Mouse (Mus musculus): ENCODE measurements at regions not wholly inside any gene's neighbourhood (a gene's known extent, or its start where the extent isn't known, plus 50 kb on each side); places are given as distances from the start of the nearest gene placed in this dataset.

DNA sequence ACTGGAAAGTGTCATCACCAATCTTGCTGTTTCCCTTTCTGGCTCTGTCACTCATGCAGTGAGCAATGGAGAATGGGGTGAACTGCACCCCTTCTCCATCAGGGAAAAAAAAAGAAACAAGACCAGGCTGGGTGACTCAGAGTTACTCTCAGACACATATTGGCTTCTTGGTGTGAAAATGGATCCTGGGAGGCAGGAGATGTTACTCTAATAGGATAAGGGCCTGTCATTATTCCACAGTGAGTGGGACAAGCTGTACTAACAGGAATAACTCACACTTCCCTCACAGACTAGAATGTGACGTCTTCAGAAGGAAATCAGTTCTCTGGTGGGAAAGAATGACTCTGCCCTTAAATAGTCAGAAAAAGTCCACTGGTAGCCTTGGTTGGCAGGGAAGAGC is 181.4 kb upstream of the Nlrp1b start:
- DNase-seq, result no peak

DNA sequence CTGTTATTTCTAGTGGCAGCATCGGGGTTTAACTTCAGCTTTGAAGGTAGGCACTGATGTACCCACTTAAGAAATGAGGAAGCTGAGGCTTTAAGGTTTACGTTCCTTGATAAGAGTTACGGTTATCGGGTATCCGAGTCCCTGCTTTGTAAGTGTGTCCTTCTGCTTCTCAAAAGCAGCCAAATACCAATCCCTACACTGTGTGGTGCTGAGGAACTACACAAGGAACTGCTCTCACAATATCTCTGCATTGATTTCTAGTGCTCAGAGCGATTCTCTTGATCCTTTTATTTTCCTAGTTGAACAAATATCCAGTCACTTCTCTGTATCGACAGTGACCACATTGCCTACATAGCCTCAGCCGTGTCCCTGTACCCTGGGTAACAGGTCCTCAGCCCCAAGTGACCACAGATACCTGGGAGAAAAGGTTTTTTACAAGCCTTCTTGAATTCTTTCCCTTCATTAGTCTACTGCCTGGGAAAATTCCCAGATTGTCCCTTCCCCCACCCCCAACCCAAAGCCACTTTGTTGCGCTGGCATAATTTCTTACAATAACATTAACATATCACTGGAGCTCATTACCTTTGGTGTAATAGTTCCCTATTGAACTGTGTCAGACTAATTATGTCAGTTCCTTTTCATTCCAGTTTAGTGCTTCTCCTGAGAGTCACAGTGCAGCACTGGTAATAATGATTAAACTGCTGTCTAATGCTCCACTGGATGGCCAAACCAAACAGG is 184.0 kb upstream of the Nlrp1b start:
- DNase-seq, result no peak

DNA sequence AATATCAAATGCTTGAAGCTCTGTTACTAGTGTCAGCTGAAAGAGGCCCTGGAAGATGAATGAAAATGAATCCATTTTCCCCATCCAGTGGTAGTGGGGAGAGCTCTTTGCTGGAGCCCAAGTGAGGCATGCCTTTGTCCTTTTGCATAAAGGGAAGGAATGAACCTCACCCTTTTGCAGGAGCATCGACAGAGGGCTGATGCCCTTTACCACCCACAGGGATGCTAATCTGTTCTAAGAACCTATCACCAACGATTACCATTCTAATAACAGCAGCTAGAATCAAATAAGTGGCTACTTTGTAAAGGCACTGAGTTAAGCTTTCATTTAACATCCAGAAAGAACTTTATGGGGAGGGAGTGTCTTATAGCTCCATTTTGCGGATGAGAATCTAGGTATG is 184.9 kb upstream of the Nlrp1b start:
- DNase-seq, result no peak

DNA sequence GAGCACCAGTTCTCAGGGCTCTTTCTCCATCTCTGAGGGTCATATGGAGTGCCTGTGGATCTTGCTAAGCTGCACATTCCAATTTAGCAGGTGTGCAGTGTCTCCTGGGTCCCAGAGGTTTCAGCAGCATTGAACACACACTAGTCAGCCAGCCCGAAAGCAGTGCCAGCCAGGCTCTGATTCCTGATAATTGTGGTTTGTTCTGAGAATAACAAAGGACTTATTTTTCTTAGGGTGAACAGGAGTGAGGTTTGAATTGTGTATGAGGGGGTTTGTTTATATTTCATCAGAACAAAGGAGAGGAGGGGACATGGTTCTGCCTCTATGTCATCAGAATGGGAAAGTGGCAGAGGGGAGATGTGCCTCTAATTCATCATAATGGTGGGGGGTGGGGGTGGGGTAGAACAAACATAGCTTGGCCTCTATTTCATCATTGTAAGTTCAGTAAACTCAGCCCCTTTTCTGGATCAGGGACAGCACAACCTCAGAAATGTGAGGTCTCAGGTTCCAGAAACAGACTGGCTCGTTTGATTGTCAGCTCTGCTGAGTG is 191.8 kb upstream of the Nlrp1b start:
- DNase-seq, result no peak

DNA sequence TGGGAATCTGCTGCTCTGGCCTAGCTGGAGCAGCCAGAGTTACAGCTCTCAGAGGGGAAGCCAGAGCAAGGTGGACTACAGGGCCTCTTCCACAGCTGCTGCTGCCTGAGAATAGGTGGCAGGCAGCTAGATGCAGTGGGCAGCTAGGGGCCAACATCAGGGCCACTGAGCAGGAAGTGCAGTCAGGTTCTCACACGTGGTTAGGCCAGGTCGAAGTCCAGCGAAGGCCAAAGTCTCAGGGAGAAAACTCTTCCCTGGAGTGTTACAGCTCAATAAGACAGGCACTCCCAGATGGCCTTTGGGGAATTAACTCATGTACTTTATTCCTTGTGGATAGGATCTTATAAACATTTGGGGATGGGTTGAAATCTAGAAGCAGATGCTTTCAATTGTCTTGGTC is 192.7 kb upstream of the Nlrp1b start:
- no peak for DNase-seq

DNA sequence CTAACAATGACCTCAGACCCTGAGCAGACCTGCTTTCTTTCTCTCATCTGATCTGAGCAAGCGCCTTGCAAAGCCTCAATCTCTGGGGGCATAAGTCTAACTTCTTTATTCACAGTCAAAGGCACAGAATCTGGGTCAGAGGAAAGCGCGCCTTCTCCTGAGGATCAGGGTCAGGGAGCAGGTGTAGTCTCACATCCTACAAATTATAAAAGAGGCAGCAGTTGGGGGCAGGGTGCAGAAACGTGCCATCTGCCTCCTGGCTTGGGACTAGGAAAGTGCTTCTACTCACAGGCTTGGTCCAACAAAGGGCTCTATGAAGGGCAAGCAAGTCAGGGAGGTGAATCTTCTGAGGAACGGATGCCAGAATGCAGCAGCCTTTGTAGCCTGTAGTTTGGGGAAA is 194.3 kb upstream of the Nlrp1b start:
- DNase-seq, result peak; percentile 26

DNA sequence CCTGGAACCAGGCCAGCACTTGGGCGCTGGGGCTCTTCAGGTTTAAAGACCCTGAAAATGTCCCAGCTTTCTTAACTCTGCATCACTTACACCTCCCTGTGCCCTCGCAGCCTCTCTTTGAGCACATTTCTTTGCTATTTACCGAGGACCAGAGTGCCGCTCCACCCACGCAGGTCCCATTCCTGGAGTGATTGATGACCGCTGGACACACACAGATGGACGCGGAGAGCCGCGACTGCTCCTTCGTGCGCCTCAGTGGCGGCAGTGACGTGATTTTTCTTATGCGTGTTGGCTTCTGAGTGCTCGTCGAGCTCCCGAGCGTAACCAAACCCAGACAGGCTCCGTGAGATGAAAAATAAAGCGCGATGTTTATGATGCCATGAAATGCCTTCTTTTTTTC is 199.2 kb upstream of the Nlrp1b start:
- DNase-seq, result no peak

DNA sequence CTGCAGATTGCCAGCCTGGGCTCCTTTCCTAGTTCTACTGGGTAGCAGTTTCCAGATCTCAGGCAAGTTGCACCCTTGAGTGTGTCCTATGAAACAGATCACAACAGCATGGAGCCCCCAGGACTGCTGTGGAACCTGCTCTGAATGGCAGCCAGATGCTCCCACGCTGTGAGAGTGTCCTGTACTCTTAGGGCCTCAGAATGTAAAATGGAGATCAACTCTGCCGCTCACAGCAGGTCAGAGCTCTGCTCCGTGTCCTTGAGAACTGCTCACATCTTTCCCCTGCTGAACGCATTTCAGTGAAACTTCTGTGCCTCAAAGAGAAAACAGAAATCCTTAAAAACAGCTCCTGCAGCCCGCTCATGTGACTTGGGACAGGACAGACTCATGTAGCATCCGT is 203.7 kb upstream of the Nlrp1b start:
- no peak for DNase-seq

DNA sequence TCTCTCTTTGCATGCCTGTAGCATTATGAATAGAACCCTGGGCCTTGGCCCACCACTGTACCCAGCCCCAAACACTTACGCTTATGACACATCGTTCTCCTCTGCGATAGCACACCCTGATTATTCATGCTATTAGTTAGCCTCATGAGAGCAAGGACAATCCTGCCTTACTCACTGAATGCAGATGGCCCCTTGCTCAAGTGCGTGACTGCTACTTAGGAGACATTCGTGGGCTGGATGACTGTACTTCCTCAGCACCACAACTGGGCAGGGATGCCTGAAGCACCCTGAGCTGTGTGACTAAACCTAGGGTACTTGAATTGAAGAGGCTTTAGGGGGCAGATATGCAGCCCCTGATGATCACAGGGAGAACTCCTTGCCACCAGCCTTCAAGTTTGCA is 204.4 kb upstream of the Nlrp1b start:
- DNase-seq, result no peak

DNA sequence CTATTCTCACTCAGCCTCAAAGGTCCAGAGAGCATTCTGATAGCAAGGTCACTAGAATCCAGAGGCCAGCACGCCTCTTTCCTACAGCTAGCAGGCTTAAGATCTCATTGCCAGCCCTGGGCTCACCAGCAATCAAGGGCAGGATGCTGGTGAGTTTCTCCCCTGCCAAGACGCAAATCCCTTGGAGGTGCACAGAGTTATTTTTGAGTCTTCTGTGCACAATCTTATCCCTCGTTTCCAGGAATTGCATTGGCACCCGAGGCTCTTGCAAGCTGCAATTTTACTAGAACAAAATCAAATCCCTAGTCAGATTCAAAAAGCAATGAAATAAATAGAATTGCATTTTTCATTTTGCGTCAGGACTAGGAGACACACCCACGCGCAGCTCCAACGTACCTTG is 205.2 kb upstream of the Nlrp1b start:
- no peak for DNase-seq

DNA sequence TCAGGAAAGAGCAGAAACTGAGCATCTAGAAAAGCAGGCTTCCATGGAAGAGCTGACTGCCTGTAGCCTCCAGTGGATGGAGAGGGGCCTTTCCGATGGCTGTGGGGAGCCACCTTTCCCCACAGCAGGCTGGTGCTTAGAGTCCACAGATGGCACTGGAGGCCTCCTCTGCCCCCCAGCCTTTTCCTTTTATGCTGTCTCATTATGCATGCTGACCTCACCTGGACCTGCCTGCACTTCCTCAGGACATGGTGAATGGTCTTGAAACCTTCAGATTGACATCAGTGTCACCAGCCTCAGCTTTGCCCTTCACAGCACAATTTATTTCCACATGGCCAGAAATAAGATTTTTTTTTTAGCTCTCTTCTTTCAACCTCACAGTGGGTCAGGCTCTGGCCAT is 205.8 kb upstream of the Nlrp1b start:
- no peak for DNase-seq

DNA sequence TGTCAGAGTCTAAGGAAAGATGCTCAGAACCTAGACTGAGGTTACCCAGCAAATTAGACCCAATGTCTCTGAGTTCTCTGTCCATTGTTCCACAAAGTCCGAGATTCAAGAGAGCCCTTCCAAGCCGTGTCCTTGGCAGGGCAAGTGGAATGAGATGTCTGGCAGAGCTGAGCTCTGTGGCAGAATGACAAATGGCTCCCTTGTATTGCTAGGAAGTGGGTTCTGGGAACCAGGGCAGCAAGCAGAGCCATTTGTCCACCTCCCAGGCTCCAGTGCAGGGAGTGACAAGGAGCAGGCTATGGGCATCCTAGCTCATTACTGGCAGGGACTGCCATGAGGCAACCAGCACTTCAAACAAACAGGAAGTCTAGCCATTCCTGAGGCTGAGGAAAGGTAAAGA is 206.3 kb upstream of the Nlrp1b start:
- DNase-seq, result peak; percentile 46

DNA sequence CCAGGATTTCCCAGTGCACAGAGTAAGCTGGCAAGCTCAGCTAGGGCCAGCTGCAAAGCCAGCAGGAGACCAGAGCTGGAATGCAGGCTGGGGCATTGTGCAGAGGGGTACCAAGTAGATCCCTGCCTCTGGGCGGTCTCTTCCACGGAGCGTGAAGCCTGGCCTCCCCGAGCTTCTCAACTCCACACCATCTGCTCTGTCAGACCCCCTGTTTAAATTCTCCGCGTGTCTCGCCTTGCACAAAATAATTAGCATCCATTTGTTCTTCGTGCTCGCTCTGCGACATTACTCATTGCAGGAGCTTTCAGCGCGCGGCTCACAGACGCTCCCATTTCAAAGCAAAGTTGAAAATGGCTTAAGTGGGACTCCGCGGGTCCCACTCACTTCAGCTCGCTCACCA is 209.3 kb upstream of the Nlrp1b start:
- peak; percentile 27 for DNase-seq

DNA sequence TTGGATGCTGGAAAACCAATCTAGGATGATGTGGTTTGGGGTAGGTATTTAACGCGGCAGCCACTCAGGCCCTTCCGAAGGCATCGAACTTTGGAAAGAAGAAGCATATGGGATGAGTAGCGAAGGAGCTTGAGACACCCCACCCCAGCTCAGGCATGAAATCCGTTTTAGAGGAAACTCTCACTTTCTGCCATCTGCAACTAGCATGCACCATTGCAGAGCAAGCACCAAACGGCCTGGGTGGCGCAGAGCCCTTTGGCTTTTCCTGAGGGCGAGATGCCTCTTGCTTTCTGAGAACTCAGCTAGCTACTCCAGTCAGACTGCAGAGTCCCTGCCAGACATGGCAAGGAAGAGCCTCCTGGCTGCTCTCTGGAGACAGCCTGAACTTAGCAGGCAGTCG is 209.9 kb upstream of the Nlrp1b start:
- DNase-seq, result no peak

DNA sequence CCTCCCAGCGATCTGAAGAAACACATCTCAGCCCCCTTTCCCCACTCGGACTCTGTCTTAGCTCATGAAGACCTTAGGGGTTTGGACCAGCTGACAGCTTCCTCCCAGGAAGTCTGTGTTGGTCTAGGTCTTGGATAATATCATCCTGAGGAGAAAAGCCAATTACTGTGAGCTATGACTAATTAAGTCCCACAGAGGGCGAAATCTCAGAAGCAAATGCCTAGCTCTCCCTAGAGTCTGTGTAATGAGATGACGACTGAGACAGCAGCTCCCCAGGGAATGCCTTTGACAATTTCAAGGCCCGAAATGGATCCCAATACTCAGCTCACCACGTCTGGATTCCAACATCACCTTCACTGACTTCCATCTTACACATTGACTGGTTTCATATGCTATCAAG is 213.5 kb upstream of the Nlrp1b start:
- no peak for DNase-seq

DNA sequence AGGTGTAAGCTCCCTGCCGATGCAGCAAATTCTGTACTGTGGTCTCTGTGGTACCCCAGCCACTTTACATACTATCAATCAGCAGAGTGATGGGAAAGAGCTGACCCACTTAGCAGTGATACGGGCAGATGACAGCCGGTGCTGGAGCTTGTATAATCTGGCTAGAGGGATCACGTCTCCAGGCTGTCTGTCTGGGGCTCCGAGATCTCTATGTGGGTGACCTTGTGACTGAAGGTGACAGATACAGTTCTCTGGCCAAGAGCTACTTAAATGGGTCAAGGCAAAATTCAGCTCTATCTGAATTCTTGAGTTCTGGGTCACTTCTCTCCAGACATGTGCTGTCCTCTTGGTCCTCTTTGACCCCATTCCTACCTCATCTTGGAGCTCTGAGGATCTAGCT is 216.1 kb upstream of the Nlrp1b start:
- DNase-seq, result peak; percentile 34

DNA sequence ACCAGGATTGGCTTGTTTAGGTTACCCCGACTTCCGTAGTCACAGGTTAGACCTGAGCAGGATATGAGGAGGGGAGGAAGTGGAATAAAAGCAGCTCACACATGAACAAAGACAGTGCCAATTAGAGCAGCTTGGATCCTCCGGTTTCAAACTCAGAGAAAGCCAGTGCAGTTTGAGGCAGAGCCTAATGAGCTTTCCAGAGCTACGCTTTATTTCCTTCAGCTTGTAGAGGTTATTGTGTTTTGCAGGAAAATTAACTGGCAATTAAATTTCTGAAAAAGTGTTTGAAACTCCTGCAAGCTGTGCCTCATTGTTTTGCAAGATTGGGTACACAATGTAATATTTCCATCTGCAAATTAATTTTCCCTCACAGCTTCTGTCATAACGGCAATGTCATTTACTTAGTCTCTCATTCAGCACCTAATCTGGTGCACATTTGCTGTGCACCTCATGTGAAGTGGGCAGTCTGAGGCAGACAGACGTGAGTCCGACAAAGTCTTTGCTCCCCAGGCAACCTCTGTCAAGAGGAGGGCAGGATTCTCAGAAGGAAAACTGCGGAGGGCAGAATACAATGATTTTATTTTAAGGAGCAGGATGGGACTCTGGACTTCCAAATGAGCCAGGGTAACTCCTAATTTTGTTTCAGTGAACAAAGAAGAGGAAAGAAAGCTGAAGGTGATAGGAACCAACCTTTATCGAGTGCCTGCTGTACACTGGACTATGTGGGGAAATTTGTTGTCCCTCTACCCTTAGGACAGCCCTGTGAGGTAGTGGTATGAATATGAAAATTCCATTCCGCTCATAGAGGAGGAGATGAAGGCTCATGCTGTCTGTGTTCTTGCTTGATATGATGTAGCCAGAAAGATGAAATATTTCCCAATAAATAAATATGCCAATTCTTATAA is 217.6 kb upstream of the Nlrp1b start:
- no peak for DNase-seq

DNA sequence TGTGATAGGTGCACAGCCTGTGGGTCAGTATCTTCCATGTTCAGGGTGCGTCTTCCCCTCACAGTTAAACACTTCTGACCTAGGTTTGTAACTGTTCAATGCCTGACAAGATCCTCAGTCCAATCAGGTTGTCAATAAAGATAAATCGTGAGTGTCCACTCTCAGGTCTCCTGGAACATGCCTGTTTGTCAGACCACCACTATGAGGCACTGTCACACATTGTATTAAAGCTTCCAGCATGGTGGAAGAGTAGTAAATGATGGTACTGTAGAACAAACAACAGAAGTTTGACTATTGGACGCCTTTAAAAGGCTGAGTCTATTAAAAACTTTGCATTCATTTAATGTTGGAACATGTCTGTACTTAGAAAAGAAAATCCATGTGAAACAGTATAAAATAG is 249.6 kb upstream of the Nlrp1b start:
- no peak for DNase-seq

DNA sequence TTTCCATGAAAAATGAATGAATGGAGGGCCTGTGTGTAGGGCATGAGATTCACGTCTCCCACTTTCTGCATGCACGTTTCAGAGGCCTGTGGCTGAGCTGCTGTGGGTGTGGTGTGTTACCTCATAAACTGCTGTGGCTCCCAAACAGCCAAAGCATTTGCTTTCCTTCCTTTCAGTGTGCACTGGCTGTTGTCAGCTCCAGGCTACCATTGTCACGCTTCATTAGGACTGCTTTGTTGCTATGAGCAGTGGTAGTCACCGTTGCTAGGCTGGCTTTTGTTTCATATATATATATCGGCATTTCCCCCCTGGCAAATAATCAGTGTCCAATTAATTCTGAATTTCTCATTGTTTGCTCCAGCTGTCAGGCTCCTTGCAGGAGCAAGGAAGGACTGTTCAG is 251.9 kb upstream of the Wscd1 start:
- DNase-seq, result no peak

DNA sequence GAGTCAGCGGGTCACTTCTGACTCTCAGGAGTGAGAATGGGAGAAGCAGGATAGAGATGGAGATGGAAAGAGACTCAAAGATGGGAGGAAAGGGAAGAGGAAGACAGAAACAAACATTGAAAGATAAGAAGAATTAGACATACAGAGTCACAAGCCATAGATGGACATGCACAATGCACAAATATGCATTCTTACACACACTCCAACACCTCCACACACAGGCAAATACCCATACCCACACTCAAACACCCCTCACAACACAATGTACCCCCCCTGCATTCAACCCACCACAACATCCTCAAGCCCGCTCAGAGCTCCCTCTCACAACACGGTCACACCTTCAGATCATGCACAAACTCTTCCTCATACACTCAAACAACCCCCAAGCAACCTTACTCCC is 251.4 kb upstream of the Wscd1 start:
- no peak for DNase-seq

DNA sequence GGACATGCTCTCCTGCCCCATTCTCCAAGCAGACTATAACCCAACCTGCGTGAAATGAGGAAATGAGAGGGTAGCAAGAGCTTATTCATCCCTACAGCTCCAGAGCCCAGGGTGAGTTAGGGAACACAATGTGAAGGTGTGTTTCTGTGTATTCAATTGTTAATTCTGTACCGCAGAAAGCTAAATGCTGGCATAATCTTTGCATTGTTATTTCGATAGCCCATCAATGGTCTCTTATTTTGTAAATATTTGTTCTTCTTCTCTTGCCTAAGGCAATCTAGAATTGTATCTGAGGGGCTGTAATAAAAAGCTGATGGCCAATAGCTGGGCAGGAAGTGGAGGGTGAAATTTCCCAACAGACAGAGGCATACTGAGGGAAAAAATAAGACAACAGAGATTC is 247.6 kb upstream of the Wscd1 start:
- DNase-seq, result no peak

DNA sequence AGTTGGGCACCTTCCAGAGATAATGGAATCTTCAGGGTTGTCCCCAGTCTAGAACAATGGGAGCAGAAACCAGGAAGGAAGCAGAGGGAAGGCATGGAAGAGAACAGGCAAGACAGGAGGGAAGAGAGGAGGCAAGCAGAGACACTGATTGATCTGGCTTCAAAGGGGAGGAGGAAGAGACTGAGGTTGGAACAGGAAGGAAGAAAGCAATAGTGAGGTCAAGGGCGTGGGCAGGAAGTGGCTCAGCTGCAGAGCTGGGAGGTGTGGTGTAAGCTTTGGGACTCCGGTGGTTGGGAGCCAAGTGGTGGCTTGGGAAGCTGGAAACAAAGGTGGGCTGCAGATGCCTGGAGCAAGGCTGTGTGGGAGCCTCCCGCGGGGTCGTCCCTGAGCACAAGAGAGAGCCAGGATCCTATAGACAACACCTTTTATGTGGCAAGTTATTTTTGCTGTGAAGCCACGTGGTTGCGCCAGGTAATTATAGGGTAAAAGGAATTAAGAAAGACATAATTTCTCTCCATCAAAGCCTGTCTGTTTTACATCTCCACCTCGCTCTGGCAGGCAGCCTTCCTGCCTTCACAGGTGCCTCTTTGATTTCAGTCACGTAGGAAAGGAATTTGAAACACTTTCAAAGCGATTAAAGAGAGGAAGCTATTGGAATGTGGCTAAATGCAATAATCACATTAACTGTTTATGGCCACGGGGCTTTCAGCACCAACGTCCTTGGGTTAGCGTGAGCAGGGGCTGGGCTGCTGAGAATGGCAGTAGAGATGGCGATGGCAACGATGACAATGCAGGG is 237.3 kb upstream of the Wscd1 start:
- DNase-seq, result no peak

DNA sequence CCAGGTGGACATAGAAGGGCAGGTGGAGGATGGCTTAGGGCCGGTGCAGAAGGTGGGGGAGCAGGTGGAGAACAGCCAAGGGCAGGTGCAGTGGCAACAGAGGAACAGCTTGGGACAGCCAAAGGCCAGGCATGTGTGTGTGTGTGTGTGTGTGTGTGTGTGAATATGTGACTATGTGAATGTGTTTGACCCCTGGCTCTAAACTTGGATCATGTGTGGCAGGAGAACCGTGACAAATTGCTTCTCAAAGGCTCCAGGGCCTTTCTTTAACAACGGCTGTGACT is 236.7 kb upstream of the Wscd1 start:
- peak; percentile 51 for DNase-seq

DNA sequence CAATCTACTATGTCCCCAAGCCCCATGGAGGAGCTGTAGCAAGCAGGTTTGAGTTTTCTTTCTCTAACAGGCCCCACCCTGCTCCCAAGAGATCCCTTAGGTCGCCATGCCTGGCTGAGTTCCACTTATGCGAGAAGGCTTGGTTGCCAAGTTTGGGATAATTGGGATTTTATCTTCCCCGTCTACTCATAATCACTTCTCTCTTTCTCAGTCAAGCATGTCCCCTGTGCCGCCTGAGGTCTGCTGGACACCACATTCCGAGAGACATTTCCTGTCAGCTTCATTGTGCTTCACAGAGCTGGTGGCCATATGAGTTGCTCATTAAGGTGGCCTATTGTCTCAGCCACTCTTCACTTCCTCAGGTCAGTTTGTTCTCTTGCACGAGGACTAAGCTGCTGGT is 234.5 kb upstream of the Wscd1 start:
- no peak for DNase-seq

Data from cerebellum, adult 9-11 months (tissue).